Mouse (Mus musculus) central nervous system, embryonic 11.5 days (tissue): Measurements from ENCODE around the gene Pou6f2. TPM values are rescaled to one million over a fixed set of nuclear protein-coding genes. Genes with fewer than 3 reads are reported as not detected.

ENCODE experiments used
- polyA plus RNA-seq: library from polyadenylated mRNA; depleted of rRNA; stranded (reverse); fragments of >200 nt; gene quantifications from 2 replicates; pipeline ENCODE4 v1.2.3, GENCODE M21; 2012; rRNA removed

The Pou6f2 gene
- 1.1 and 1.2 TPM in 2 replicates for polyA plus RNA-seq

DNA sequence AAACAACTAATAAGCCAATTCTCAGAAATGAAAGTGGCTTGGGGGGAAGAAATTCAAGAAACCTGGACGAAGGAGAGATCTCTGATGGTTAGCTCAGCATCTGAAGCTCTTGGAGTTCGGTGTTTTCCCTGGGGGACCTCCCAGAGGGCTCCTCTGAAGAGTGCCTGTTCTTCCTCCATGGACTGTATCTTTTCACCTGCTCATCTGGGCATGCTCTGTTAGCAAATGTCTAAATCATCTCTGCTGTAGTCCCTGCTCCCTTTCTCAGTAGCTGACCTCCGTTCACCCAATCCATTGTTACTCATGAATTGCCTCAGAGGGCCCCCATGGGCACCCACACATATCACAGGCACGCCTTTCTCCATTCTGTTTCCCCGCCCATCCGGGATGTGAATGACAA, at the start of gene Pou6f2:
Gene Pou6f2 (minus strand): TSS at position 101 of the 400 bp plus-strand sequence.

